Mouse (Mus musculus): ENCODE data around the gene Iqgap2.

GRCm38 (mm10) chr13:95647248-95647647 lies 244.5 kb downstream of the Iqgap2 start:
- no peak for TF ChIP-seq HCFC1 (IDR thresholded peaks at IDR 0.05; ENCODE audit: low read depth, low read length)
- no peak for TF ChIP-seq POLR2A (IDR thresholded peaks at IDR 0.05; ENCODE audit: control insufficient read depth in 1 of 2, insufficient read depth in 1 of 2, low read depth in 1 of 2, low read length in 2 of 2, poor library complexity in 1 of 2)
- no peak for TF ChIP-seq MAX (IDR thresholded peaks at IDR 0.05; ENCODE audit: low read length)
